9 mouse cellular contexts compared by ENCODE assay signal in the genomic region with DNA sequence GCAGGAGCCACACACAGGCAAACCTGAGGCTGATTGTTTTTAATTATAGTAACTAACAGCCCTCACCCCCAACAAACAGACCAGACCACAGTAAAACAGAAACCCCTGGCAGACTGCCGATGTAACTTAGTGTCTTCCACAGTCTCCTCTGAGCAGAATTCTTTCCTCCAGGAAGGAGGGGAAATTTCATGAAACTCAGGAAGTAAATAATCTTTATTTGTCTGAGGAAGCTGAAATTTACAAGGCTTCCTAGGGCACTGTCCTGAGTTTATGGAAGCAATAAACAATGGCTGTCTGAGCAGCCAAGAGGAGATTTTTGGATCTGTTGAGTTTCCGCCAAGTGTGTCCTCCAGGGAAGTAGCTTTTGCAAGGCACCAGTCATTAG. TPM values are rescaled to one million over a fixed set of nuclear protein-coding genes. Genes with fewer than 3 reads are reported as not detected.
DNase-seq lines count a peak whose midpoint lies in the region; ATAC-seq lines count a peak whose summit lies in the region.
"Had no signal": no experiment of that assay in that cellular context is flagged by ENCODE, and none has a peak within 500 bp of the region (broad histone marks: within the 10 kb centered on the region; RNA-seq: fewer than 3 reads in every experiment).

No protein-coding gene starts in this region.

- peak; percentile 6; the same call in 1 of the 2 replicates for ATAC-seq in midbrain, embryonic 14.5 days (ENCODE audit: low FRiP score, low TSS enrichment)
- ATAC-seq in midbrain, embryonic 15.5 days (replicated peaks): no peak
- peak; percentile 19; the same call in 1 of the 2 replicates for ATAC-seq in heart, embryonic 14.5 days (ENCODE audit: insufficient number of reproducible peaks, insufficient read depth, low FRiP score, low read depth)
- ATAC-seq in limb, embryonic 13.5 days (ENCODE audit: low FRiP score, low read depth): peak; percentile 48; the same call in 1 of the 2 replicates
- peak; percentile 12; the same call in 1 of the 2 replicates for ATAC-seq in stomach, embryonic 15.5 days (ENCODE audit: insufficient read depth, low FRiP score, low read depth)
- no peak for ATAC-seq in monocyte, adult 5-6 weeks (replicated peaks; ENCODE audit: insufficient number of reproducible peaks, low FRiP score, low TSS enrichment, poor library complexity, severe bottlenecking)

- H3K27me3 ChIP-seq in midbrain, embryonic 14.5 days (ENCODE audit: control insufficient read depth, insufficient read depth, low read length): no peaks in the 10 kb centered on the region
- H3K27me3 ChIP-seq in midbrain, embryonic 15.5 days (replicated peaks): no peaks in the 10 kb centered on the region
- no peaks in the 10 kb centered on the region for H3K27me3 ChIP-seq in heart, embryonic 14.5 days (ENCODE audit: control insufficient read depth, insufficient read depth, low read length)
- H3K27me3 ChIP-seq in limb, embryonic 13.5 days: no peaks in the 10 kb centered on the region
- no peaks in the 10 kb centered on the region for H3K27me3 ChIP-seq in stomach, embryonic 15.5 days (replicated peaks)
- H3K27me3 ChIP-seq: midbrain, embryonic 12.5 days had no signal

- WGBS in midbrain, embryonic 14.5 days: 81% methylated on average over 2 of the region's 2 CpGs
- 83% methylated on average over 2 of the region's 2 CpGs for WGBS in midbrain, embryonic 15.5 days
- 36% methylated on average over 2 of the region's 2 CpGs for whole genome bisulfite sequencing in heart, embryonic 14.5 days
- 24% methylated on average over 2 of the region's 2 CpGs for WGBS in limb, embryonic 13.5 days
- WGBS in stomach, embryonic 15.5 days: 57% methylated on average over 2 of the region's 2 CpGs

- H3K4me3 ChIP-seq in midbrain, embryonic 14.5 days (replicated peaks; ENCODE audit: low read depth, low read length): no peak overlapping the region
- H3K4me3 ChIP-seq in midbrain, embryonic 15.5 days: no peak overlapping the region
- H3K4me3 ChIP-seq in heart, embryonic 14.5 days (ENCODE audit: control insufficient read depth in 1 of 2, insufficient read depth in 1 of 2, low read depth in 1 of 2, low read length in 2 of 2): no peak overlapping the region
- no peak overlapping the region for H3K4me3 ChIP-seq in limb, embryonic 13.5 days
- no peak overlapping the region for H3K4me3 ChIP-seq in stomach, embryonic 15.5 days (replicated peaks)
- H3K4me3 ChIP-seq: midbrain, embryonic 12.5 days had no signal

- H3K4me1 ChIP-seq in midbrain, embryonic 14.5 days (ENCODE audit: control insufficient read depth, insufficient read depth, low read length): no peaks in the 10 kb centered on the region
- H3K4me1 ChIP-seq in midbrain, embryonic 15.5 days: no peaks in the 10 kb centered on the region
- H3K4me1 ChIP-seq in heart, embryonic 14.5 days (ENCODE audit: control insufficient read depth in 2 of 2, insufficient read depth in 2 of 2, low read length in 2 of 2): peaks cover 5 to 12% of the 10 kb centered on the region in 2 experiments; a peak in 3 of 4 replicates
- peaks cover 14% of the 10 kb centered on the region for H3K4me1 ChIP-seq in limb, embryonic 13.5 days
- H3K4me1 ChIP-seq in stomach, embryonic 15.5 days: 0 out of 2 replicates have a peak, but pooled peaks cover 16% of the 10 kb centered on the region

- no peak overlapping the region for H3K4me2 ChIP-seq in midbrain, embryonic 14.5 days (ENCODE audit: low read length)
- no peak overlapping the region for H3K4me2 ChIP-seq in midbrain, embryonic 15.5 days
- H3K4me2 ChIP-seq in heart, embryonic 14.5 days (ENCODE audit: low read length): peak overlapping the region; percentile 35
- peak overlapping the region; percentile 30 for H3K4me2 ChIP-seq in limb, embryonic 13.5 days (replicated peaks)
- H3K4me2 ChIP-seq in stomach, embryonic 15.5 days: peak overlapping the region; percentile 26; the same call in 1 of the 2 replicates
- H3K4me2 ChIP-seq: midbrain, embryonic 12.5 days had no signal

- no peaks in the 10 kb centered on the region for H3K36me3 ChIP-seq in midbrain, embryonic 14.5 days (ENCODE audit: control insufficient read depth, insufficient read depth, low read length)
- H3K36me3 ChIP-seq in midbrain, embryonic 15.5 days (replicated peaks): no peaks in the 10 kb centered on the region
- H3K36me3 ChIP-seq in heart, embryonic 14.5 days (ENCODE audit: control insufficient read depth, insufficient read depth, low read length): no peaks in the 10 kb centered on the region
- no peaks in the 10 kb centered on the region for H3K36me3 ChIP-seq in limb, embryonic 13.5 days
- no peaks in the 10 kb centered on the region for H3K36me3 ChIP-seq in stomach, embryonic 15.5 days
- H3K36me3 ChIP-seq: midbrain, embryonic 12.5 days had no signal

- no peaks in the 10 kb centered on the region for H3K9me3 ChIP-seq in midbrain, embryonic 14.5 days (ENCODE audit: control insufficient read depth, low read length)
- no peaks in the 10 kb centered on the region for H3K9me3 ChIP-seq in midbrain, embryonic 15.5 days
- H3K9me3 ChIP-seq in heart, embryonic 14.5 days (ENCODE audit: control insufficient read depth, low read length): no peaks in the 10 kb centered on the region
- no peaks in the 10 kb centered on the region for H3K9me3 ChIP-seq in limb, embryonic 13.5 days
- no peaks in the 10 kb centered on the region for H3K9me3 ChIP-seq in stomach, embryonic 15.5 days
- H3K9me3 ChIP-seq: midbrain, embryonic 12.5 days had no signal

- H3K9ac ChIP-seq in midbrain, embryonic 14.5 days (replicated peaks; ENCODE audit: low read length): no peak overlapping the region
- no peak overlapping the region for H3K9ac ChIP-seq in midbrain, embryonic 15.5 days
- H3K9ac ChIP-seq in heart, embryonic 14.5 days (ENCODE audit: low read length): peak overlapping the region; percentile 50
- H3K9ac ChIP-seq in limb, embryonic 13.5 days: no peak overlapping the region
- no peak overlapping the region for H3K9ac ChIP-seq in stomach, embryonic 15.5 days
- H3K9ac ChIP-seq: midbrain, embryonic 12.5 days had no signal

- H3K27ac ChIP-seq in midbrain, embryonic 14.5 days (replicated peaks; ENCODE audit: low read depth, low read length): no peak overlapping the region
- H3K27ac ChIP-seq in midbrain, embryonic 15.5 days: no peak overlapping the region
- H3K27ac ChIP-seq in heart, embryonic 14.5 days (replicated peaks in 1 of 2; ENCODE audit: control insufficient read depth in 1 of 2, insufficient read depth in 1 of 2, low read depth in 2 of 2, low read length in 2 of 2): peak overlapping the region; percentile 60 to 78
- H3K27ac ChIP-seq in limb, embryonic 13.5 days: no peak overlapping the region; the same call in 1 of the 2 replicates
- peak overlapping the region; percentile 76 for H3K27ac ChIP-seq in stomach, embryonic 15.5 days
- H3K27ac ChIP-seq: midbrain, embryonic 12.5 days had no signal

- DNase-seq in midbrain, embryonic 14.5 days: peak; percentile 5
- DNase-seq in left cerebral cortex, adult 18-20 months (ENCODE audit: low spot score in 2 of 2): no peak
- no peak for DNase-seq in right cerebral cortex, adult 2 months (ENCODE audit: low spot score in 2 of 2)

RNA-seq across cellular contexts. Expression of gene Pank2, which starts 8.0 kb away (rescaled TPM):
- 26.4 and 34.9 TPM in 2 replicates for polyA plus RNA-seq in midbrain, embryonic 14.5 days (2014; fragmentation: Nextera tagmentation; extraction: Ambion mirVana)
- polyA plus RNA-seq in midbrain, embryonic 15.5 days (2015; fragmentation: Nextera tagmentation; extraction: Ambion mirVana): 24.6 and 24.7 TPM in 2 replicates
- polyA plus RNA-seq in heart, embryonic 14.5 days (2014; fragmentation: Nextera tagmentation; extraction: Ambion mirVana): 27.4 and 32.9 TPM in 2 replicates
- polyA plus RNA-seq in limb, embryonic 13.5 days (2015; fragmentation: Nextera tagmentation; extraction: Ambion mirVana): 39.0 and 39.3 TPM in 2 replicates
- 35.6 and 39.5 TPM in 2 replicates for polyA plus RNA-seq in stomach, embryonic 15.5 days (2015; fragmentation: Nextera tagmentation; extraction: Ambion mirVana)
- 38.1 to 53.4 TPM (median 45.9 TPM) in 3 replicates for total RNA-seq in monocyte, adult 5-6 weeks (2017)
- 10 to 100 TPM; 64.8 to 65.1 TPM for total RNA-seq in left cerebral cortex, adult 18-20 months (2021)

RNA-seq across cellular contexts. Expression of gene Mavs, which starts 20.5 kb away (rescaled TPM):
- polyA plus RNA-seq in midbrain, embryonic 14.5 days (2014; fragmentation: Nextera tagmentation; extraction: Ambion mirVana): 3.8 and 6.8 TPM in 2 replicates
- polyA plus RNA-seq in midbrain, embryonic 15.5 days (2015; fragmentation: Nextera tagmentation; extraction: Ambion mirVana): 5.7 and 7.6 TPM in 2 replicates
- polyA plus RNA-seq in heart, embryonic 14.5 days (2014; fragmentation: Nextera tagmentation; extraction: Ambion mirVana): 20.0 and 20.9 TPM in 2 replicates
- 16.6 and 16.7 TPM in 2 replicates for polyA plus RNA-seq in limb, embryonic 13.5 days (2015; fragmentation: Nextera tagmentation; extraction: Ambion mirVana)
- 19.6 and 20.5 TPM in 2 replicates for polyA plus RNA-seq in stomach, embryonic 15.5 days (2015; fragmentation: Nextera tagmentation; extraction: Ambion mirVana)
- total RNA-seq in monocyte, adult 5-6 weeks (2017): 8.0 to 16.9 TPM (median 9.0 TPM) in 3 replicates
- 1 to 10 TPM; 5.9 to 6.3 TPM for total RNA-seq in left cerebral cortex, adult 18-20 months (2021)

RNA-seq across cellular contexts. Expression of gene Ap5s1, which starts 47.4 kb away (rescaled TPM):
- polyA plus RNA-seq in midbrain, embryonic 14.5 days (2014; fragmentation: Nextera tagmentation; extraction: Ambion mirVana): 32.5 and 34.3 TPM in 2 replicates
- 36.5 and 37.5 TPM in 2 replicates for polyA plus RNA-seq in midbrain, embryonic 15.5 days (2015; fragmentation: Nextera tagmentation; extraction: Ambion mirVana)
- 39.7 and 44.3 TPM in 2 replicates for polyA plus RNA-seq in heart, embryonic 14.5 days (2014; fragmentation: Nextera tagmentation; extraction: Ambion mirVana)
- 28.0 and 31.3 TPM in 2 replicates for polyA plus RNA-seq in limb, embryonic 13.5 days (2015; fragmentation: Nextera tagmentation; extraction: Ambion mirVana)
- polyA plus RNA-seq in stomach, embryonic 15.5 days (2015; fragmentation: Nextera tagmentation; extraction: Ambion mirVana): 23.2 and 23.7 TPM in 2 replicates
- 3.0 to 15.2 TPM (median 13.2 TPM) in 3 replicates for total RNA-seq in monocyte, adult 5-6 weeks (2017)
- total RNA-seq in left cerebral cortex, adult 18-20 months (2021): 10 to 100 TPM; 23.1 to 25.1 TPM

Comparison
In these comparisons a context has a peak if more than half of its experiments do, and no peak if none do; other contexts are left out.
1. ATAC-seq: peak in midbrain, embryonic 14.5 days (single experiment), heart, embryonic 14.5 days (single experiment), limb, embryonic 13.5 days (single experiment) and stomach, embryonic 15.5 days (single experiment); none in midbrain, embryonic 15.5 days (single experiment) and monocyte, adult 5-6 weeks (single experiment).
2. H3K27ac ChIP-seq: peak in heart, embryonic 14.5 days (2 of 2) and stomach, embryonic 15.5 days (single experiment); none in midbrain, embryonic 14.5 days (single experiment), midbrain, embryonic 15.5 days (single experiment) and limb, embryonic 13.5 days (single experiment).
3. H3K4me2 ChIP-seq: peak in heart, embryonic 14.5 days (single experiment), limb, embryonic 13.5 days (single experiment) and stomach, embryonic 15.5 days (single experiment); none in midbrain, embryonic 14.5 days (single experiment) and midbrain, embryonic 15.5 days (single experiment).